Mouse (Mus musculus) spleen, adult 2 months (tissue): Measurements from ENCODE around the gene Rbfox1. TPM values are rescaled to one million over a fixed set of nuclear protein-coding genes. Genes with fewer than 3 reads are reported as not detected.

Experiments used
- DNase-seq, 2 experiments: peaks; one replicate each; pipeline versions ENCODE4 v3.0.0 to v3.0.0-alpha.2; 2012 to 2021; ENCODE audit warnings: low spot score in 2 of 2, low read depth in 1 of 2
- H3K27ac ChIP-seq: fragments of 200-500 bp; 2 replicates; pipeline ENCODE4 v1.5.1; 2012; ENCODE audit warnings: low read length, inconsistent platforms; ENCODE audit not compliant: insufficient read depth
- H3K27me3 ChIP-seq: fragments of 200-500 bp; 2 replicates; pipeline ENCODE4 v1.6.1; 2012; ENCODE audit warnings: mild to moderate bottlenecking, moderate library complexity, low read length, inconsistent platforms; ENCODE audit not compliant: control insufficient read depth, insufficient read depth
- H3K36me3 ChIP-seq: fragments of 200-500 bp; 2 replicates; pipeline ENCODE4 v1.6.1; 2012; ENCODE audit warnings: mild to moderate bottlenecking, low read length, inconsistent platforms; ENCODE audit not compliant: control insufficient read depth, insufficient read depth
- H3K4me1 ChIP-seq: fragments of 200-500 bp; 2 replicates; pipeline ENCODE4 v1.6.1; 2011; ENCODE audit warnings: inconsistent platforms; ENCODE audit not compliant: control insufficient read depth, insufficient read depth, insufficient read length
- H3K4me3 ChIP-seq: fragments of 200-500 bp; 2 replicates; pipeline ENCODE4 v1.5.1; 2011; ENCODE audit warnings: mild to moderate bottlenecking, inconsistent platforms; ENCODE audit not compliant: insufficient read depth, insufficient read length; ENCODE audit errors: extremely low read depth
- CTCF ChIP-seq: fragments of 200-500 bp; IDR thresholded peaks from 2 replicates; pipeline ENCODE4 v1.5.1; 2011; ENCODE audit warnings: mild to moderate bottlenecking, inconsistent platforms; ENCODE audit not compliant: insufficient read depth, insufficient read length, insufficient replicate concordance; ENCODE audit errors: extremely low read depth
- POLR2A ChIP-seq: fragments of 200-500 bp; IDR thresholded peaks from 2 replicates; pipeline ENCODE4 v1.6.1; 2011; ENCODE audit warnings: low read depth, low read length, inconsistent platforms
- WGBS: fragments of 180-500 bp; shearing (Covaris S2); methylation state at CpG from one replicate; pipeline ENCODE4 v1.1.7; 2018; 5-methylcytosine and 5-hydroxymethylcytosine counted together
- polyA plus RNA-seq: library from polyadenylated mRNA; depleted of rRNA; stranded (reverse); fragments of >200 nt; gene quantifications from 2 replicates; pipeline ENCODE4 v1.2.3, GENCODE M21; 2012

The Rbfox1 gene
- polyA plus RNA-seq, 1 experiment: 1.0 TPM

- H3K27me3 ChIP-seq: no peaks in the 10 kb centered on the region
- H3K4me1 ChIP-seq: no peaks in the 10 kb centered on the region
- H3K4me3 ChIP-seq: no peak overlapping the region
- H3K27ac ChIP-seq: no peak overlapping the region
- no peak for TF ChIP-seq CTCF
- TF ChIP-seq POLR2A: no peak
- DNase-seq: no peak
- 60% methylated on average over 1 of the region's 1 CpGs for WGBS
- H3K36me3 ChIP-seq: no peaks in the 10 kb centered on the region
Measured at GRCm38 (mm10) chr16:6479094-6479590, 594.0 kb downstream of the Rbfox1 start.

GRCm38 (mm10) chr16:6479616-6480410 lies 594.7 kb downstream of the Rbfox1 start:
- no peaks in the 10 kb centered on the region for H3K27me3 ChIP-seq
- TF ChIP-seq POLR2A: no peak
- TF ChIP-seq CTCF: no peak

GRCm38 (mm10) chr16:6480411-6480728 lies 595.2 kb downstream of the Rbfox1 start:
- WGBS: 13% methylated on average over 5 of the region's 5 CpGs
- Histone ChIP-seq H3K27me3 (no peaks in the 10 kb centered on the region), H3K4me1 (no peaks in the 10 kb centered on the region), H3K36me3 (no peaks in the 10 kb centered on the region), H3K27ac (no peak overlapping the region), H3K4me3 (no peak overlapping the region)
- no peak for DNase-seq
- no peak for TF ChIP-seq CTCF
- no peak for TF ChIP-seq POLR2A

More at GRCm38 (mm10) chr16:6479616-6480410, 594.7 kb downstream of the Rbfox1 start:
- Histone ChIP-seq H3K4me3 (no peak overlapping the region), H3K4me1 (no peaks in the 10 kb centered on the region), H3K36me3 (no peaks in the 10 kb centered on the region), H3K27ac (no peak overlapping the region)
- no peak for DNase-seq
- WGBS: 35% methylated on average over 3 of the region's 3 CpGs

GRCm38 (mm10) chr16:6483628-6484027 lies 598.5 kb downstream of the Rbfox1 start:
- no peaks in the 10 kb centered on the region for H3K27me3 ChIP-seq
- no peak for TF ChIP-seq CTCF
- TF ChIP-seq POLR2A: no peak
- H3K4me1 ChIP-seq: no peaks in the 10 kb centered on the region
- H3K27ac ChIP-seq: no peak overlapping the region
- no peaks in the 10 kb centered on the region for H3K36me3 ChIP-seq
- DNase-seq: no peak
- no peak overlapping the region for H3K4me3 ChIP-seq
- 82% methylated on average over 8 of the region's 8 CpGs for WGBS

GRCm38 (mm10) chr16:6485631-6486030 lies 600.5 kb downstream of the Rbfox1 start:
- 79% methylated on average over 3 of the region's 3 CpGs for WGBS
- TF ChIP-seq CTCF (no peak), POLR2A (no peak)
- H3K36me3 ChIP-seq: no peaks in the 10 kb centered on the region
- H3K27me3 ChIP-seq: no peaks in the 10 kb centered on the region
- DNase-seq: no peak
- H3K4me1 ChIP-seq: no peaks in the 10 kb centered on the region
- no peak overlapping the region for H3K27ac ChIP-seq
- H3K4me3 ChIP-seq: no peak overlapping the region

- H3K4me3 ChIP-seq: no peak overlapping the region
- no peak for DNase-seq
- H3K27me3 ChIP-seq: no peaks in the 10 kb centered on the region
- H3K27ac ChIP-seq: no peak overlapping the region
- WGBS: 22% methylated on average over 8 of the region's 8 CpGs
- H3K36me3 ChIP-seq: no peaks in the 10 kb centered on the region
- TF ChIP-seq POLR2A (no peak), CTCF (no peak)
- H3K4me1 ChIP-seq: no peaks in the 10 kb centered on the region
Measured at GRCm38 (mm10) chr16:6502219-6502618, 617.1 kb downstream of the Rbfox1 start.

- Histone ChIP-seq H3K27ac (no peak overlapping the region), H3K4me1 (no peaks in the 10 kb centered on the region), H3K4me3 (no peak overlapping the region), H3K27me3 (no peaks in the 10 kb centered on the region), H3K36me3 (no peaks in the 10 kb centered on the region)
- TF ChIP-seq POLR2A: no peak
- no peak for TF ChIP-seq CTCF
- WGBS: 62% methylated on average over 5 of the region's 5 CpGs
- no peak for DNase-seq
Measured at GRCm38 (mm10) chr16:6503573-6504331, 618.6 kb downstream of the Rbfox1 start.
